Mouse (Mus musculus) testis, adult 2 months (tissue): ENCODE measurements around the gene Fam57a.

Experiments used
- CTCF ChIP-seq: fragments of 200-500 bp; IDR thresholded peaks from 2 replicates; pipeline ENCODE4 v1.5.1; 2012; ENCODE audit warnings: low read depth, mild to moderate bottlenecking, inconsistent platforms, low read length, moderate library complexity; ENCODE audit not compliant: control insufficient read depth, insufficient read depth, insufficient replicate concordance
- POLR2A ChIP-seq: fragments of 200-500 bp; IDR thresholded peaks from 2 replicates; pipeline ENCODE4 v1.6.1; 2012; ENCODE audit warnings: low read depth, mild to moderate bottlenecking, inconsistent platforms, low read length, moderate library complexity; ENCODE audit not compliant: control insufficient read depth

DNA sequence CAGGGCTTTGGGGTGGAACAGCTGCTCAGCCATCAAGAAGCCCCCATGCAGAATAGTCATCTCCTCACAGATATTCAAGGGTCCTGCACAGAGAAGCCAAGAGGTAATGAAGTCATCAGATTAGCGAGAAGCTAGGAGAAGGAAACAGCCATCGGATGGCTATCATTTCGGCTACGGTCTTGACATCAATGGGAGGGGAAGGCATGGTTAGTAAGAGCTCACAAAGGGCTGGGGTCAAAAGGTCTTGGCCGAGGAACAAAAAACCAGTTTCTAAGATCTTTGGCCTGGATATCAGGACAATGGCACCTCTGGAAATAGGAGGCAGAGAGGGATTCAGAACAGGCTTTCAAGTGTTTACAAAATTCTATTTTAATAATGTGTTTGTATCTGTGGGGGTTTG lies 34.4 kb downstream of the Fam57a start:
- no peak for TF ChIP-seq POLR2A
- TF ChIP-seq CTCF, result no peak
